Mouse (Mus musculus) testis, adult 2 months (tissue): Measurements from ENCODE around the gene Rapgef3. TPM values are rescaled to one million over a fixed set of nuclear protein-coding genes. Genes with fewer than 3 reads are reported as not detected.

Source experiments
- H3K27ac ChIP-seq: fragments of 200-500 bp; 2 replicates; pipeline ENCODE4 v1.5.1; 2012; ENCODE audit warnings: low read depth, low read length; ENCODE audit not compliant: control insufficient read depth, insufficient read depth
- H3K27me3 ChIP-seq: fragments of 200-500 bp; 2 replicates; pipeline ENCODE4 v1.6.1; 2012; ENCODE audit warnings: mild to moderate bottlenecking, low read length, moderate library complexity; ENCODE audit not compliant: control insufficient read depth, insufficient read depth
- H3K36me3 ChIP-seq: fragments of 200-500 bp; 2 replicates; pipeline ENCODE4 v1.6.1; 2012; ENCODE audit warnings: mild to moderate bottlenecking, low read length; ENCODE audit not compliant: control insufficient read depth, insufficient read depth
- H3K4me1 ChIP-seq: fragments of 200-500 bp; 2 replicates; pipeline ENCODE4 v1.6.1; 2012; ENCODE audit warnings: low read length; ENCODE audit not compliant: control insufficient read depth, insufficient read depth
- H3K4me3 ChIP-seq: fragments of 200-500 bp; 2 replicates; pipeline ENCODE4 v1.5.1; 2012; ENCODE audit warnings: low read depth, mild to moderate bottlenecking, low read length, moderate library complexity, mixed read lengths; ENCODE audit not compliant: control insufficient read depth
- CTCF ChIP-seq: fragments of 200-500 bp; IDR thresholded peaks from 2 replicates; pipeline ENCODE4 v1.5.1; 2012; ENCODE audit warnings: low read depth, mild to moderate bottlenecking, inconsistent platforms, low read length, moderate library complexity; ENCODE audit not compliant: control insufficient read depth, insufficient read depth, insufficient replicate concordance
- POLR2A ChIP-seq: fragments of 200-500 bp; IDR thresholded peaks from 2 replicates; pipeline ENCODE4 v1.6.1; 2012; ENCODE audit warnings: low read depth, mild to moderate bottlenecking, inconsistent platforms, low read length, moderate library complexity; ENCODE audit not compliant: control insufficient read depth
- polyA plus RNA-seq: library from polyadenylated mRNA; depleted of rRNA; stranded (reverse); fragments of >200 nt; gene quantifications from 2 replicates; pipeline ENCODE4 v1.2.3, GENCODE M21; 2012

Rapgef3 gene
- polyA plus RNA-seq, 1 experiment: 16.1 TPM

- H3K4me3 ChIP-seq: no peak overlapping the region
- H3K36me3 ChIP-seq: no peaks in the 10 kb centered on the region
- no peaks in the 10 kb centered on the region for H3K27me3 ChIP-seq
- no peak for TF ChIP-seq CTCF
- TF ChIP-seq POLR2A: no peak
- peaks cover 7% of the 10 kb centered on the region for H3K4me1 ChIP-seq
- H3K27ac ChIP-seq: no peak overlapping the region
Observed at GRCm38 (mm10) chr15:97793386-97794153, 25.8 kb upstream of the Rapgef3 start.

GRCm38 (mm10) chr15:97791126-97791700, 23.4 kb upstream of the Rapgef3 start:
- Histone ChIP-seq H3K4me1 (peaks cover 7% of the 10 kb centered on the region), H3K4me3 (no peak overlapping the region), H3K27ac (no peak overlapping the region), H3K36me3 (no peaks in the 10 kb centered on the region), H3K27me3 (no peaks in the 10 kb centered on the region)
- TF ChIP-seq POLR2A: no peak

GRCm38 (mm10) chr15:97789761-97790505, 22.2 kb upstream of the Rapgef3 start:
- Histone ChIP-seq H3K27me3 (no peaks in the 10 kb centered on the region), H3K4me1 (peaks cover 7% of the 10 kb centered on the region), H3K36me3 (no peaks in the 10 kb centered on the region), H3K4me3 (no peak overlapping the region), H3K27ac (no peak overlapping the region)
- TF ChIP-seq CTCF (peak; percentile 96), POLR2A (no peak)

DNA sequence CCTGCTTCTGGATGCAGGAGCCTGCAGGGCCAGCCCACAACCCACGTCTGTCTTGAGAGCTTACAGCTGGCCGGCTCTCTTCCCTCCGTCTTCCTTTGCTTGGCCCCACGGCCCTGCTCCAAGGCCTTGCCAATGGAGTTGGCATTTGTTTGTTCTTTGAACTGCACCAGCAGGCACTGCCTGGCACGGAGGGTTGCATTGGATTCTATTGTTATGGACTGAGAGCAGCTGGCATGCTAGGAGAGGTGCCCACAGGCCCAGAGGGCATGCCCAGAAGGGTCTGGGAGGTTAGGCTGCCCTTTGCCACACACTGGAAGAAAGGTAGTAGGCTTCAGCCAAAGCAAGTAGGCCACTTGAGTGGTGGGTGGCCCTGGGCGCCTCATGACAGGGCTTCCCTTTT, 21.0 kb upstream of the Rapgef3 start:
- TF ChIP-seq POLR2A (no peak), CTCF (no peak)
- Histone ChIP-seq H3K27ac (no peak overlapping the region), H3K4me3 (no peak overlapping the region)

DNA sequence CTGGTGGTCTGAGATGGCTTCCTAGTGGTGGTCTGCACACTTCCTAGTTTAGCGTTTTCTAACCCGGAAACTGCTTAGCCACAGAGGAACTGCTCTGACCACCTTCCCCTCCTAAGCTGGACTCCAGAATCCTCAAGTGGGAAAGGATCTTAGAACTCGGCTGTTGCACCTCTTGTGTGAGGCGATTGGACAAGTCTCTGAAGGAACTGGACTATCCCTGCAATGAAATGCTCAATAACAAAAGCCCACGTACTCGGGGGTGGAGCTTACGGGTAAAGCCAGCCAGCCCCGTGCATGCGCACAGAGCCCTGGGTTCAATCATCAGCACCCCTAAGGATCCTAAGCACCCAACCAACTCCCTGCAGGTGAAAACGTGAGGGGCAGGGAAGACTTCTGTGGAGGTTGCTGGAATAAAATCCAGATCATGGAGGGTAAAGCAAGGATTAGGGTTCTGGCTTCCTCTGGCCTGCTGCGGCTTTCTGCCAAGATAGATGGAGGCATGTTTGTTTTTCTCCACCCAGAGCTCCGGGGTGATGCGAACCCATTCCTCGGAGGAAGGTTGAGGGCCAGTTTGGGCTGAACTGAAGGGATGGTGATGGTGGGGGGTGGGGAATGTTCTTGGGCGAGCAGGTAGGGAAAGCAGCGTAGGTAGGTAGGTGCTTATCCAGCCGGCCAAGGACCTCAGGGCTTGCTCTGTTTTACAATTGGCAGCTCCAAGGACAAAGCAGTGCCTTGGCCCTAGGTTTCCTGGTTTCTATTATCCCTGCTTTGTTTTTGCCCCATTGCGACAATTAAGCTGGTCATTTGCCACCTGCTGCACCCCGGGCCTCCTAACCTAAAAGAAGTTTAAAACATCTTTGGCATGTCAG, 20.3 kb upstream of the Rapgef3 start:
- no peak overlapping the region for H3K27ac ChIP-seq
- peaks cover 11% of the 10 kb centered on the region for H3K4me1 ChIP-seq
- no peaks in the 10 kb centered on the region for H3K36me3 ChIP-seq
- no peak for TF ChIP-seq CTCF
- no peak for TF ChIP-seq POLR2A
- H3K4me3 ChIP-seq: no peak overlapping the region
- H3K27me3 ChIP-seq: no peaks in the 10 kb centered on the region

More for the DNA sequence above, 21.0 kb upstream of the Rapgef3 start:
- no peaks in the 10 kb centered on the region for H3K27me3 ChIP-seq
- H3K4me1 ChIP-seq: peaks cover 11% of the 10 kb centered on the region
- no peaks in the 10 kb centered on the region for H3K36me3 ChIP-seq

DNA sequence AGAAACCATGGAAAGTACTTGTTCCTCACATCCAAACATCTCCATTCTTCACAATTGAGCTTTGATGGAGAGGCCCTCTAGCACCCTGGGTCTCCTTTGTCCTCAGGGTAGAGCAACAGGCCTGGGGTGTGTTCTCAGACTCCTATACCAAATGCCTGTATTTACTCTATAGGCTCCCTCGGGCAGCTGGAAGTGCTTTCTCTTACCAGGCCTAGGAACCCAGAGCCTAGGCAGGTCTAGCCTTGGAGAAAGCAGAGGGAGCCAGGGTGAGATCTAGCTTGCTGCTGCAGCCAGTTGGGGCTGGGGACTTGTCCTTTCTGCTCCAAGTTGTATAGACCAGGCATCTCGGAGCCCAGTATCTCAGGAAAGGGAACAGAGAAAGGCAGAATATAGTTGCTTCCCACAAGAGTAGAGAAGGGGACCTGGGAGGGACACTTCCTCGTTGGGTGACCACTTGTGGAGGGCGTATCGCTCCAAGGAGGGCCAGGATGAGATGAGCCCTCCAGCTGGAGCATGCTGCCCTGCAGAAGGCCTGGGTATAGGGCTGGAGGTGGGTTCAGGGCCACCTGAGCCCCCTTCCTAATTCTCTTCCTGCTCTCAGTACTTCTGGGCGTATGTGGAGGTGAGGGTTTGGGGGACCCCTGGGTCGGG, 19.5 kb upstream of the Rapgef3 start:
- Histone ChIP-seq H3K36me3 (no peaks in the 10 kb centered on the region), H3K27me3 (no peaks in the 10 kb centered on the region), H3K27ac (no peak overlapping the region; the same call in 1 of the 2 replicates), H3K4me1 (peaks cover 11% of the 10 kb centered on the region), H3K4me3 (no peak overlapping the region)
- no peak for TF ChIP-seq POLR2A
